Mouse (Mus musculus): ENCODE measurements around the gene Peak1. TPM values are rescaled to one million over a fixed set of nuclear protein-coding genes. Genes with fewer than 3 reads are reported as not detected.
"Not testable (repeated sequence)": the region's sequence is repeated elsewhere in the genome, so short reads cannot be mapped to it uniquely, and the experiment has no call there.

The Peak1 gene
- 10 to 100 TPM; 30.3 to 34.3 TPM for total RNA-seq (2021)
- long read RNA-seq, experiment 1, partial matches to known transcripts = 2 of 6 reads
- long read RNA-seq, experiment 1, other reads (novel, unspliced or antisense) = 1 of 6 reads
- long read RNA-seq, experiment 2, full-length matches to known transcripts = 1 of 2 reads
- long read RNA-seq, experiment 2, partial matches to known transcripts = 1 of 2 reads
- long read RNA-seq, experiment 2, other reads (novel, unspliced or antisense) = 0 of 2 reads

DNA sequence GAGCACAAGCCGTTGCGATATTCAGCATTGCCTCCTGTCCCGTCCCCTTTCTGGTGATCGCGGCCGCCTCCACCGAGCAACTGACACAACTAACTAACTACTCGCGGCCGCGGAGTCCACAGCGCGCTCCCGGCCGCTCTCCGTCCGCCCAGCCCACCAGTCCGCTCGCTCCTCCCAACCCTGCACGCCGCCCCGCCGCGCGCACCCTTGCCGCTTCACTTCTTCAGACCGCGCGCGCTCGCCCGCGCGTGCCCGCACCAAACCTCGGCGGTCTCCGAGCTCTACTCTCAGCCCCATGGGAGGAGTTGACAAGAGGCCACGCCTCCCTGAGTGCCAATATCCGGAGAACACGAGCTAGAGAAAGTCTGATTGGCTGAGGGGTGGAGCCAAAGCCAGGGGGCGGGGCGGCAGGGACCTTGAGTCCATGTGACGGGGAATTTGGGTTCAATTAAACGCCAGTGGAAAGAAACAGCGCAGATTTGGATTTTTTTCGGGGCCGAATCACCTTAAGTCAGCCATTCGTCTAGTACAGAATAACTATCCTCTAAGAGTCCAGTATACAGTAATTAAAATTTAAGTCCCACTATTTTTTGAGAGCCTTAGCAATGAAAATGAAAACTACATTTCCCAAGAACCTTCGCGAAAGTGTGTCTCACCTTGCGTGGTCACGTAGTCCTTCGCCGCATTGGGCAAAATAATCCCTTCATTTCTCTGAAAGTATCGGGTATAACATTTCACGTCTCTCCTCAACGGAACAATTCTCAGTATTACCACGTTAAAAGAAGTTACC lies at the start of gene Peak1, which contains the start of gene Hmg20a:
Peak1 (minus strand) TSS at position 120 of the 790 bp plus-strand sequence.
Hmg20a (plus strand) TSS at position 662 of the 790 bp plus-strand sequence.
- peak; percentile 99 to 100 for DNase-seq (ENCODE audit: low spot score in 2 of 2)

GRCm38 (mm10) chr9:56466251-56466650 lies 48.4 kb upstream of the Peak1 start:
- DNase-seq (ENCODE audit: low spot score in 2 of 2) = no peak

DNA sequence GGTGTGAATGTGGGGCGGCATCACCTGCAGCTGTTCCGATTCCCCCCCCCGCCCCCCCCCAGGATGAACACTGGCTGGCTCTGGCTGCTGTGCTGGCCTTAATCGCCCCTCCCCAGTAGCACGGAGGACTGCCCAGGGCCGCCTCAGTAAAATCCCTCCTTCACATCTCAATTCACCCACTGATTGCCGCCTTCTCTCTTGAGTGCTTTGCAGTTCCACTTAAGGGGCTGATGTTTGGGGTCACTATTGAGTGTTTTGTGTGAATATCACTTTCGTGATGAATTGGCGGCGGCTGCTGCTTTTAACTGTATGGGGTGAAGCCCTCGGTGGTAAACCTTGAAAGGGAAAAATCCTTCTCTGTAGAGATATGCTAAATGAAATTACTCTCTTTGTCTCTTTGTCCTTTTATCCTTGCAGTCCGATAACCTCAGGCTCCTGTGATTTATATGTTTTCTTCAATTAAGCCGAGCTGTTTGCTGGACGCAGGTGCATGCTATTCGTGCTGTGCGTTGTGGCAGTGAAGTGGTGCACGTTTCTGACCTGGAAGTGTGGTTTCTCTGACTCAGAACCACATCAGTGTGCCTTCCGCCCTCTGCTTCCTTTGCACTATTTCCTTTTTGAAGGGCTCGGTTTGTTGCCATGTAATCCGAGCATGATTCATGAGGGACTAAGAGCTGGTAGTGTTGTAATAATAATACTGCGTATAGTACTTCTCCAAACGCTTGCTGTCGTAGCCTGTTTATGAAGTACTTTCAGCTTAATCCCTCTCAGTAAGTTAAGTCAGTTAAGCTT lies 47.2 kb upstream of the Peak1 start:
- no peak for DNase-seq (ENCODE audit: low spot score in 2 of 2)

GRCm38 (mm10) chr9:56463686-56464515 lies 46.0 kb upstream of the Peak1 start:
- no peak for DNase-seq (ENCODE audit: low spot score in 2 of 2)

DNA sequence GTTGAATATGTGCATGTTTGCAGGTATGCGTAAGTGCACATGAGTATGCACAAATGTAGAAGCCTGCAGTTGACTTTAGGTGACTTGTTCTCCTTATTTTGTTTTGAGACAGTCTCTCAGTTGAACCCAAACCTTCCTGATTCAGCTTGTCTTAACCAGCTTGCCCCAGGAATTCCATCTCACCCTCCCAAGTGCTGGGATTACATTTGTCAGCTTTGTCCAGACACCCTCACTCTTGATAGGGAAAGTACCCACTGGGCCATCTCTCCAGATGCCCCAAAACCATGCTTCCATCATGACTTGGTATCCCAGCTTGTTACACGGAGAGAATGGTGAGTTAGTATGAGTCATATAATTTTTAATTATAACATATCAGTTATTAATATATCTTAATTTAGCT lies 45.2 kb upstream of the Peak1 start:
- DNase-seq (ENCODE audit: low spot score in 2 of 2) = no peak

- DNase-seq (ENCODE audit: low spot score in 2 of 2) = no peak
Observed at GRCm38 (mm10) chr9:56462606-56463005, 44.7 kb upstream of the Peak1 start.

GRCm38 (mm10) chr9:56460987-56461386 lies 43.1 kb upstream of the Peak1 start:
- DNase-seq (ENCODE audit: low spot score in 2 of 2) = no peak

GRCm38 (mm10) chr9:56456426-56456825 lies 38.6 kb upstream of the Peak1 start:
- no peak for DNase-seq (ENCODE audit: low spot score in 2 of 2)

DNA sequence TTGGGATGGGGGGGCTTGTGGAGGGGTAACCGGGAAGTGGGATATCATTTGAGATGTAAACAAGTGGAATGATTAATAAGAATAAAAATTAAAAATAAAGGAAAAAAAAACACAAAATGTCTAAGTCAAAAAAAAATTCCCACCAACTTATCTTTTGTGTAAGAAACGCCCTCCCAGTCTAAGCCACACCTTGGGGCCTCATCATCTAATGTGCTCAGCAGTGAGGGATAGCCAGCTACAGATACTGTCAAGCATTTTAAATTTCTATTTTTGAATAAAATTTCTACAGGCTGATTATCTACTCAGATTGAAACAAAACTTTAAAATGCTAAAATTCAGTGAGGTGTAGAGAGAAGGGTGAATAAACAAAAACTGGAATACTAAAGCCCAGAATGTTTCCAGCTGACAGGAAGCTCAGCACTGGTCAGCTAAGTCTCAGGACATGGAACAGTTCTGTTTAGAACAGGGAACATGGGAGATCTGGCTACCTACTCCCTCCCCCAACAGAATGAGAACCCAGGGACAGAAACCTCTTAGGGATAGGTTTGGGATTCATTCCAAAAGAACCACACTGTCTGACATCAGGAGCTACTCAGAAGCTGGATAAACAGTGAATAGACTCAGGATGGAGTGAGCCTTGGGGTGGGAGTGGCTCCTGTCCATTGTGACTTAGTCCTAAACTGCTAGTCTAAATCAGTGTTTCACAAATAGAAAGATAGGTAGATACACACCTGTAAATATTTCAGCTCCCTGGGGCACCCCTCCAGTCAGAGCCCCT lies 35.4 kb upstream of the Peak1 start:
- DNase-seq (ENCODE audit: low spot score in 2 of 2) = no peak

DNA sequence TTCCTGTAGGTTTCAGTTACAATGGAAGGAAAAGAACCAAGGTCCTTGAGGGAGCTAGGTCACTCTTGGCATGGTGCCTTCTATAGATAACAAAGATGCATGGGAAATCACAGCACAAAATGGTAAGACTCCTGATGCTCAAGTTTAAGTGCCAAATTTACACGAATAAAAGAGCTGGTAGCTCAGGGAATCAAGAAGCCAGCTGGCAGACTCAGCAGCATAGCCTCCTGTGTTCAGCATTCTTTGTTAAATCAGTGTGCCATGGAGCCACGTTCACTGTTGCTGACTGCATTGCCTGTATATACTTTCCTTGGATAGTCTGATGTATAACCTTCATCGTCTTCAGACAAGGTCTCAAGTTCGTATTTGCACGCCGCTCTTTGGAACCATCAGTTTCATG lies 33.7 kb upstream of the Peak1 start:
- DNase-seq (ENCODE audit: low spot score in 2 of 2) = no peak

- DNase-seq (ENCODE audit: low spot score in 2 of 2) = no peak
Observed at GRCm38 (mm10) chr9:56439699-56440098, 21.8 kb upstream of the Peak1 start.

- not testable (repeated sequence) for DNase-seq (ENCODE audit: low spot score in 2 of 2)
Observed at GRCm38 (mm10) chr9:56437300-56437892, 19.5 kb upstream of the Peak1 start.

GRCm38 (mm10) chr9:56435821-56436526 lies 18.1 kb upstream of the Peak1 start:
- peak in 1 of 2 experiments; percentile 37 for DNase-seq (ENCODE audit: low spot score in 2 of 2)

DNA sequence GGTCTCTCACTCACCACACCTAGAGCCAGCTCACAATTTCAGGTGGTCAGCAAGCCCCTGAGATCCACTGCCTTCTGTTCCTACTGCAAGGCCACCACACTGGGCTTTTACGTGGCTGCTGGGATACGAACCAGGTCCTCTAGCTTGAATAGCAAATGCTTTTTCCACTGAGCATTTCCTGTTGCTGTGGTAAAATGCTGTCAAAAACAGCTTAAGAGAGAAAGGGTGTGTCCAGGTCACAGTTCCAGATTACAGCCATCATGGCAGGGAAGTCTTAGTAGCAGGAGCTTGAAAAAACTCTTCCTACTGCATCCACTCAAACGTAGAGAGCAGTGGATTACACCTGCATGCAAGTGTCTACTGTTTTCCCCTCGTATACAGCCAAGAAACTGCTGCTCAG lies 7.0 kb upstream of the Peak1 start:
- no peak for DNase-seq (ENCODE audit: low spot score in 2 of 2)

- DNase-seq (ENCODE audit: low spot score in 2 of 2) = no peak
Observed at GRCm38 (mm10) chr9:56421991-56422390, 4.1 kb upstream of the Peak1 start.

- no peak for DNase-seq (ENCODE audit: low spot score in 2 of 2)
Observed at GRCm38 (mm10) chr9:56420892-56421601, 3.2 kb upstream of the Peak1 start.

DNA sequence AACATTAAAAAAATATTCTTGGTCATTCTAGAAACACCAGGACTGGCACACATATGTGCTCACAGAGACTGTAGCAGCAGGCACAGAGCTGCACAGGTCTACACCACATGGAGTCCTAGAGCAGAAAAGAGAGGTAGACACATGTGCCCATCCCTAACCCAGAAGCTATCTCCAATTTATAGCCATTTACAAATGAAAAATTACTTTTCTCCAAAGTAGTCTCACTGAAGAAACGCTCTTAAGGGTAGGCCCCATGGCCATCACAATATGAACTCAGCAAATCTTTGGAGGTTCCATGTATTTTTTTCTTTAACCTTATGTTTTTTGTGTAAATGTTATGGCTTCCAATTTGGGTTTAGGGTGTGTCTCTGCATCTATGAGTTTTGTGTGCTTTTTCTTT lies 2.4 kb upstream of the Peak1 start:
- DNase-seq (ENCODE audit: low spot score in 2 of 2) = no peak

DNA sequence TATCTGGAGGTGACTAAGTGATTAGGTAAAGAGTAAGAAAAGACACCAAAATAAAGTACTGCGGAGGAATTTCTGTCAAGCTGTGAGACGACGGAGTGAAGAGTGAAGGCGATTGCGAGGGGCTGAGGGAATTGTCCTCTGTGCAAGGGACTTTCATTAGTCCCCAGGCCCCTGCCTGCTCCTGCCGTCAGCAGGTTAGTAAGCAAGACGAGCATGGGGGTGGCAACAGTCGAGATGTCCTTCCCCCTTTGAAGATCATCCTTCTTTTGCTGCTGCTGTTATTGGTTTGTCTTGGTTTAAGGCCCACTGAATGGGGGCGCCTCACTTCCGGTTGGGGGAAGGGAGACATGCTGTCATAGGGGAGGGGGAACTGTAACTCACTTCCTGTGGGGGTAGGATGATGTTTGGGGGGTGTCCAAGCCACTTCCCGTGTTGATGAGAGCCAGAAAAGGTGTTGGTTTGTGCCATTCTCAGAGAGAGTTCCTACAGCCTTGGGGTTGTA lies 922 bp upstream of the Peak1 start:
- peak; percentile 51 to 71 for DNase-seq (ENCODE audit: low spot score in 2 of 2)
